Mouse (Mus musculus) heart, postnatal 0 days (tissue): ENCODE data around the gene Dab2.

Experiments used
- CTCF ChIP-seq: IDR thresholded peaks from 2 replicates; pipeline ENCODE4 v1.5.1; 2016; ENCODE audit warnings: antibody characterized with exemption, control low read depth, low read depth
- EP300 ChIP-seq: IDR thresholded peaks from 2 replicates; pipeline ENCODE4 v1.6.1; 2016; ENCODE audit warnings: antibody characterized with exemption, low read depth

DNA sequence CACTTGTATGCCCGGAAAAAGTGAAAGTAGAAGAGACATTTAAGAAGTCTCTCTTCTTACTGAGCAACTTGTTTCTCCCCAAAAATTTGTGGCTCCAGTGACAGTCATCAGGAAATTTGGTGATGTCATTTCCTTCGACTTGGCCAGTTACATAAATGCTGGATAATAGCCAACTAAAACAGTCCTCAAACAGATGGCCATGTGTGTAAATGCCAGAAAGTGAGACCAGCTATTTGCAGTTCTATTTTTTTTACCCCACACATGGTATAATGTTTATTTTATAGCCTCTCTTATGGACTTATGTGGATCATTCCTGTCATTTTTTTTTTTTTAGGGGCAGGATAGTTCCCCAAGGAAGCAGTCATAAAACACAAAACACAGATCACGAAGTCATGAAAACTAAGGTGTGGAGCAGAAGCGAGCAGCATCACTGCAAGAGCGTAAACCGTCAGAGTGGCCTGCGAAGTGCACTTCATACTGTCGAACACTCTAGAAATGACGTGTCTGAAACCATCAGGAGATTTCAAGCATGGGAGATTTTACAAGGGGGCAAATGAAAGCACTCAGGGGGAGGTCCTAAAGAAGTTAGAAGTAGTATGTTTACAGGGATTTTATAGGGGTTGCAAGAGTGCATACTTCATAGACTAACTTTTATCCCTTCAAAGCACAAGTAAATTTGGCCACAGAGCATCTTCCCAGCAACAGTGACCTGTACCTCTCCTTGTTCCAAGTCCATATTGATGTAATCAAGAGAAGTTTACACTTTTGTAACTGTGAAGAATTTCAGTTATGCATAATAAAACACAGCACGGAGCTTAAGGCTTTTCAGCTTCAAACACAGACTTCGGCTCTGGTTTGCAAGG is 20.8 kb upstream of the Dab2 start:
- TF ChIP-seq CTCF (no peak), EP300 (no peak)
